Mouse (Mus musculus): ENCODE results near the gene Ugt1a6a.

- TF ChIP-seq CTCF (IDR thresholded peaks at IDR 0.05; ENCODE audit: control insufficient read depth, insufficient read depth, insufficient read length): no peak
- TF ChIP-seq MYOD1 (IDR thresholded peaks at IDR 0.05; ENCODE audit: control insufficient read depth, insufficient read length, low read depth): no peak
- TF ChIP-seq MYOG (IDR thresholded peaks at IDR 0.05; ENCODE audit: control insufficient read depth, extremely low read depth, insufficient read length): no peak
- TF ChIP-seq USF1 (IDR thresholded peaks at IDR 0.05; ENCODE audit: low read depth): no peak
- TF ChIP-seq MAX (IDR thresholded peaks at IDR 0.05): no peak
- no peak for TF ChIP-seq CEBPB (IDR thresholded peaks at IDR 0.05; ENCODE audit: low read depth)
- no peak for TF ChIP-seq FOSL1 (IDR thresholded peaks at IDR 0.05; ENCODE audit: insufficient read depth, low read length, poor library complexity, severe bottlenecking)
Observed at GRCm38 (mm10) chr1:88268070-88268469, 133.5 kb downstream of the Ugt1a6a start.
